Mouse (Mus musculus) CD4-positive, CD25-positive, alpha-beta regulatory T cell, adult 4 months (primary cell): ENCODE measurements at regions not wholly inside any gene's neighbourhood (a gene's known extent, or its start where the extent isn't known, plus 50 kb on each side); places are given as distances from the start of the nearest gene placed in this dataset.

ENCODE experiments used
- ATAC-seq: one replicate; pipeline ENCODE4 v1.8.0; 2017

- ATAC-seq, result no peak
Observed at GRCm38 (mm10) chr13:101286029-101286917, 453.0 kb upstream of the Slc30a5 start.

DNA sequence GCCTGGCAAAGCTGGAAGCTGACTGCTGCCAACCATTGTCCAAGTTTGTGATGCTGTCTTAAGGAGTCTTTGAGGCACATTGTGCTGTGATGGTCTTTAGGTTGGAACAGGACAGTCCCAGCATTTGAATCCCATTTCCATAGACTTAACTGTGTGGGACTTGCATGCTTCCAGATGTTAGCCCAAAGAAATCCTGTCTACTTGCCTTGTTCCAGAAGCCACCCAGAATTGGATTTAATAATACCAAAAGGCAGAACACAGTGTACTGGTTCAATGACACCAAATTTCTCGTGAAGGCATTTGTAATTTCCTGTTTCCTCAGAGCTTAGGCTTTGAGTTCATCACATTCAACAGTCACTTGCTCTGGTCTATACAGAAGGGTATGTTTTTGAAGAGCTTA is 444.9 kb upstream of the Slc30a5 start:
- no peak for ATAC-seq

- no peak for ATAC-seq
Observed at GRCm38 (mm10) chr13:101276766-101277165, 443.5 kb upstream of the Slc30a5 start.

- no peak for ATAC-seq
Observed at GRCm38 (mm10) chr13:101274470-101275141, 441.4 kb upstream of the Slc30a5 start.

GRCm38 (mm10) chr13:101273321-101273720 is 440.1 kb upstream of the Slc30a5 start:
- ATAC-seq, result no peak

- ATAC-seq, result no peak
Observed at GRCm38 (mm10) chr13:101253698-101254468, 420.7 kb upstream of the Slc30a5 start.

DNA sequence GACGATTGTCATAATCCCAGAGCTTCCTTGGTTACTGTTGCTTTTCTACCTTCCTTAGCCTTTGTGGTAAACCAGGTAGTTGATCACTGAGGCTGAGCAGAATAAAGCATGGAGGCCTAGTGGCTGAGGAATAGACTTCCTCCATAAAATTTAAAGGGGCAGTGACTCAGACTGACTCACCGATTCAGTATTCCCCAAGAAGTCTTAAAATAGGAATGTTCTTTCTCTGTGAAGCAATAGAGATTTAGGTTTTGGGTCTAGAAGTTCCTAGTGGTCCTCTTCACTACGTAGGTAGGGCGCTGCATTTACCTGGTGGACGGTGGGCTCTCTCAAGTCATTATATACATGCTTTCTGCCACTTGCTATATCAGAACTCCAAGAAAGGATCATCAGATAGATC is 416.1 kb upstream of the Slc30a5 start:
- ATAC-seq, result no peak

DNA sequence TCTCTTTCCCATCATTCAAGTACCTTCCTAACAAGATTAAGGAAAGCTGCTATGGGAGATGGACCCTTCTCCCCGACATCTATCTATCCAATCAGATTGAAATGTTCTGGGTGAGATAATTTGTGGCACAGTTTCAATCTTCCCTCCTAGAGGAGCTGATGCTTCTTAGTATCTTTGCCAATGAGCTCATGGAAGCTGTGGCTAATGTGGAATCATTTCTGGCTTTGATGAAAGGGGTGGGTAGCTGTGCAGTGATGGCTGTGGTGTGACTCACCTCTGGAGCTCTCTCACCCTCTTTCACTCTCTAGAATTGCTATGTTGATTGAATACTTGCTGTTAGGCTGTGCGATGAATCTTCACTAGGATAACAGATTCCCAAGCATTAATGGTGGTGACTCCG is 411.1 kb upstream of the Slc30a5 start:
- no peak for ATAC-seq

GRCm38 (mm10) chr13:101238860-101239259 is 405.6 kb upstream of the Slc30a5 start:
- ATAC-seq, result no peak

- ATAC-seq, result no peak
Observed at GRCm38 (mm10) chr13:101237035-101237434, 403.8 kb upstream of the Slc30a5 start.

DNA sequence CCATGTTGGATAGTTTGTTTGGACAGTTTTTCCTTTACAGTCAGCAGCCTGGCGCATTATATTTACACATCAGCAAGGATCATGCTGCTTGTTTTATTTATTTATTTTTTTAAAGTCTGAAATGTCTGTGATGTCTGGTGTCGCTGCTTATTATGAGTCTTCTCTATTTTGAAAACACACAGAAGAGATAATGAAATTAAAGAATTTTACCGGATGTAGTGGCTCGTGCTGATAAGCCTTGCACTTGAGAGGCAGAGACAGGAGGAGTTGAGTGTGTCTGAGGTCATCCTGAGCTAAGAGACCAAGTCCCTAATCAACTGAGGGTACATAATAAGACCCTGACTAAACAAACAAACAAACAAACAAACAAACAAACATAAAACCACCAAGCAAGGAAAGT is 402.6 kb upstream of the Slc30a5 start:
- no peak for ATAC-seq

- no peak for ATAC-seq
Observed at GRCm38 (mm10) chr13:101235110-101235509, 401.9 kb upstream of the Slc30a5 start.

DNA sequence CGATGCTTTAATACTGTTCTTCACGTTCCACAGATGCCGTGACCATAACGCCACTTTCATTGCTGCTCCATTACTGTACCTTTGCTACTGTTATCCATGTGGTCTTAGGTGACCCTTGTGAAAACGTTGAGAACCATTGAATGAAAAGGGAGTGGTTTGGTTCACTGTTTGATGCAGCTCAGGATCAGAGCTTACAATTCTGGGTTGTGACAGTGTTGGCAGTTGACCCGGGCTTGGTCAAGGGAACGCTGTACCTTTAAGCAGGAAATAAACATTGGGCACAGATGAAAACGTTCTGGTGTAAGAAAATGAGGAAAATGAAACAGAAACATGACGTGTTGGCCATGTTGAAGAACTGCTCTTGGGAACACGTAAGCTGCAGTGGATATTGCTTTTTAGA is 401.3 kb upstream of the Slc30a5 start:
- ATAC-seq, result no peak

DNA sequence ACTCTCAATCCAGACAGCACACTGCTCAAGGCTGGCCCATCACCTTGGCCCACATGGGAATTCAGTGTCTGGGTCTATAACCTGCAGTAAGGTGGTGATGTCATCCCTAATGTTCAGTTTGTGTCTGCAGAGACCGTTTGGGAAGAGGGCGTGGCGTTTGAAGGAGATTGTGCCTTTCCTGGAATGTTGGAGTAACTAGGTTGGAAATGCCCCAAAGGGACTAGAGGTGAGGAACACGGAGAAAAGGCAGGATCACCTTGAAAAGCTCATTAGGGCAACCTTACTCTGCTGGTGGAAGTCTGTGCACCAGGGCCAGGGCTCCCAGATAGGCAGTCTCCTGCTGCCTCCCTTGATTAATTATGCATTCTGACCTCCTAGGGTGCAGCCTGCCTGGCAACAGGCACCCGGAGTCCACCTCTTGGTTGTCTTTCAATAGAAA is 400.6 kb upstream of the Slc30a5 start:
- no peak for ATAC-seq

GRCm38 (mm10) chr13:101233181-101233842 is 400.1 kb upstream of the Slc30a5 start:
- ATAC-seq, result no peak

GRCm38 (mm10) chr13:101229861-101230260 is 396.6 kb upstream of the Slc30a5 start:
- ATAC-seq, result no peak

DNA sequence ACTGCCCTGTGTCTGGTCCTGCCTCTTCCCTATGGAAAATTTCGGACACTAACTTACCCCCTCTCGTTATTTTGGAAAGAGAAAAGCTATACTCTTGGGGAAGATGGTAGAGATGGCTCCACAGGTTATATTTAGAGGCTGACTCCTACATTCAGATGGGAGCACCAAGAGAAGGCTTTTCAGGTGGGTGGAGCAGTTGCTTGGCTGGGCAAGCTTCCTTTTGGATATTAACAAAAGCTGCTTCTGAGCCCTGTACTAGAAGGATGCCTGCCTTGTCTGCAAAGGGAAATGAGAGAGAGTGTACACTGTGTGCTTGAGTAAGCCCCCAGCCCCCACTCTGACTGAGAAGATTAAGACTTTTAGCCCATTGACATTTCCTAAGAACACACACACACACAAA is 392.1 kb upstream of the Slc30a5 start:
- ATAC-seq, result no peak

DNA sequence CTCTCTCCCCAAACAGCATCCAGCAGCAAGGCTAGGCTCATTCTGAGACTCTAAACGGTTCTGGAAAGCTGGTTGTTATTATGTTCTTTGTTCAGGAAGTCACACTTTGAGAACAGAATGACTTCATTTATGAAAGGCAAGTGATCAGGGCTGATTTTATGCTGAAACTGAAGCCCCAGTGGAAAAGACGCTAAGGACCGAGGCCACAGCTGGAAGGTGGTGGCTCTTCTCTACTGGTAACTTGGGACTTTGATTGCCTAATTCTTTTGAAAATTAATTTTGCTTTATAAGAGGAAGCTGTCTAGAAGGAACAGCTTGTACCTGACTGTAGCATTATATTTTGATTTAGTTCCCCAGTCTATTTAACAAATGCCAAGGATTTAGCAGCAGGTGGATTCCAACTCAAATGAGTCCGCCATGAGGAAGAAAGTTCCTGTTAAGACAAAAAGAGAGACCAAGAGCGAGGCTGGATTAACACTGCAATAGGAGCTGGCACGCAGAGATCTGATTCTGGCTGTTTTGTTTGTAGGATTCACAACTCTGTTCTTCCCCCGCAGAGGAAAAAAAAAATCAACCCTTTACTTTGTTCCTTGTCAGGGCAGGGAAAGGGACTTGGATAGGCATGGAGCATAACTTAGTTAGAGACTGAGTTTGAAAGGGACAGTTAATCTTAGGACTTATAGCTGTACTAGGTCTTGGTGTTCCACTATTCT is 388.3 kb upstream of the Slc30a5 start:
- ATAC-seq, result no peak

DNA sequence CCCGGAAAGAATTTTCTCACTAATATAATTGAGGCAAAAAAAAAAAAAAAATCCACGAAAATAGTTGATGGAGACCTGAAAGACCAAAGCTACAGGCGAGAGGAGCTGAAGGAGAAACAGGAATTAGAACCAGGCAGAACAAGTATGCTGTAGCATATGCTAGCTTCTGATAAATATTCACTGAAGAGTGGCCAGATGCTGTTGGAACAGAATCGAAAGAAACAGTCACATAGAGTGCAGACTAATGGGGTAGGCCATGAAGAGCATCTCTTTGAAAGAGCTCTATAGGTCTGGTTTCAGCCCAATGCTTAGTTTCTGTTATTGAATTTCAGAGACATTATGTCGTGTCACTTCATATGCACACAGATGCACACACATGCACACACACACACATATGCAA is 386.3 kb upstream of the Slc30a5 start:
- no peak for ATAC-seq

GRCm38 (mm10) chr13:101216897-101217480 is 383.8 kb upstream of the Slc30a5 start:
- ATAC-seq, result no peak

GRCm38 (mm10) chr13:101216421-101216820 is 383.2 kb upstream of the Slc30a5 start:
- ATAC-seq, result no peak

DNA sequence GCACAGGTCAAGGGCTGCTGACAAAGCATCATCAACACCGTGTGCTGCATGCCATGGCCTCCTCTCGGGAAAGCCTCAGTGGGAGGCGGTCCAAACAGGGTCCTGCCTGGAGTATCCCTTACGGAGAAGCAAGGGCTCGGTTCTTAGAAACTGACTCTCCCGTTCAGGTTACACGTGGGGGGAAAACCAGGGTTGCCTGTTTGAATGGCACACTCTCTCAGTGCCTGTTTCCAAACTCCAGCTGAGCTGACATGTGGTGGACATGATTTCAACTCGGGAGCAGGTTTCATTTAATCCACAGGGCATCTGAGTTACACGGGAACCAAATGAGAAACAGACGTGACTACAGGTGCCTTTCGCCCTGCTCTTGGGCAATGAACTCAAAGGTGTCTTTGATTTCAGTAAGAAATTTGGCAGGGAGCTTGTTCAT is 382.6 kb upstream of the Slc30a5 start:
- no peak for ATAC-seq
